Mouse (Mus musculus): ENCODE results near the gene Plp2. TPM values are rescaled to one million over a fixed set of nuclear protein-coding genes. Genes with fewer than 3 reads are reported as not detected.
"Not testable (repeated sequence)": the region's sequence is repeated elsewhere in the genome, so short reads cannot be mapped to it uniquely, and the experiment has no call there.

Plp2 gene
- 10 to 100 TPM; 40.3 to 56.3 TPM for total RNA-seq (2021)
- polyA plus RNA-seq (2012; rRNA removed), result 118 and 159 TPM in 2 replicates
- long read RNA-seq, transcript Plp2-201 (5 exons, 1,157 nt), result major isoform, 25 of 27 reads
- long read RNA-seq, partial matches to known transcripts, result 2 of 27 reads
- long read RNA-seq, other reads (novel, unspliced or antisense), result 0 of 27 reads

DNA sequence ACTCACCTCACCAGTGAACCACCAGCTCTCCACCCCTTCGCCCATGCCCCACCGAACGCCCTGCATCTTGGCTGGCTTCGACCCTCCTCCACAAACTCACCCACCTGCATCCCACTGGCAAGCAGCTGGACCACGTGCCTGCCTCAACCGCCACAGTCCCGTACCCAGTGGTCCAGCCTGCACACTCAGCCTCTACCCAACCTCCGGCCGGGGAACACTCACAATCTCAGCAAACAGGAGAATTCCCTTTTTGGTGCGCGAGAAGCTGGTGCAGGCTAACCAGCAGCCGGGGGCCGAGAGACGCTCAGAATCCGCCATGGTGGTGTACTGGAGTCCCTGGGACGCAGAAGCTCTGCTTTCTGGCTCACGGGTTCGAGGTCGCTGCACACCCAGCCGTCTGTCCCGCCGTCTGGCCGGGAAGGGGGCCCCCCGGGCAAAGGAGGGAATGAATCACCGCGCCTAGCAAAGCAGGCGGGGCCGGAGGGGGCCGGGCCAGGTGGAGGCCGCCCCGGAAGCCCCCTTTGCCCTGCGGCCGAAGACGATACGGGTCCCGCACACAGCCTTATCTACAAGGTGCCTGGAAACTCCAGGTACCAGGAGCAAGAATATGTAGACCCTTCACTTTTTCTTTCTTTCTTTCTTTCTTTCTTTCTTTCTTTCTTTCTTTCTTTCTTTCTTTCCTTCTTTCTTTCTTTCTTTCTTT lies at the start of gene Plp2:
Gene Plp2, minus strand, starts transcription at position 470 of the 703 bp plus-strand sequence.
- TF ChIP-seq EP300 (IDR thresholded peaks at IDR 0.05; ENCODE audit: insufficient read depth, low read depth, low read length) (no peak), POLR2A (IDR thresholded peaks at IDR 0.05; ENCODE audit: insufficient read depth, low read depth, low read length) (peak; percentile 24; the same call in 1 of the 2 replicates), CTCF (IDR thresholded peaks at IDR 0.05) (no peak)
- Histone ChIP-seq H3K27me3 (ENCODE audit: control insufficient read depth, insufficient read depth, low read length) (no peaks in the 10 kb centered on the region), H3K4me3 (peak within 1 kb of the TSS; percentile 59), H3K79me2 (replicated peaks; ENCODE audit: control insufficient read depth, insufficient read depth, low read length) (no peaks in the 10 kb centered on the region), H3K9ac (ENCODE audit: low read depth, low read length) (peak within 1 kb of the TSS; percentile 87), H3K36me3 (ENCODE audit: control insufficient read depth, insufficient read depth, low read length) (peaks cover under 1% of the 10 kb centered on the region), H3K4me1 (ENCODE audit: control insufficient read depth, insufficient read depth, low read length) (peaks cover 3% of the 10 kb centered on the region; the same call in 1 of the 2 replicates), H3K27ac (peak within 1 kb of the TSS; percentile 74)
- WGBS, result 17% methylated on average over 36 of the region's 36 CpGs
- peak; percentile 64 to 67 for DNase-seq
- intact Hi-C loops (cut with DNase I), result no loop called here

DNA sequence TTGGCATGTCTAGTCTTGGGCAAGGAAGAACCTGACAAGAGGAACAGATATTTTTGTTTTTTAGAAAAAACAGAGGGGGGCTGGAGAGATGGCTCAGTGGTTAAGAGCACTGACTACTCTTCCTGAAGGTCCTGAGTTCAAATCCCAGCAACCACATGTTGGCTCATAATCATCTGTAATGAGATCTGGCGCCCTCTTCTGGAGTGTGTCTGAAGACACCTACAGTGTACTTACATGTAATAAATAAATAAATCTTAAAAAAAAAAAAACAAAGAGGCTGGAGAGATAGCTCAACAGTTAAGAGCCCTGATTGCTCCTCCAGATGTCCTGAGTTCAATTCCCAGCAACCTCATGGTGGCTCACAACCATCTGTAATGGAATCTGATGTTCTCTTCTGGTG lies 44.9 kb upstream of the Plp2 start:
- WGBS, result 32% methylated on average over 1 of the region's 1 CpGs
- H3K4me1 ChIP-seq (ENCODE audit: control insufficient read depth, insufficient read depth, low read length); H3K36me3 ChIP-seq (ENCODE audit: control insufficient read depth, insufficient read depth, low read length); H3K27ac ChIP-seq; H3K79me2 ChIP-seq (replicated peaks; ENCODE audit: control insufficient read depth, insufficient read depth, low read length); H3K9ac ChIP-seq (ENCODE audit: low read depth, low read length); H3K4me3 ChIP-seq; DNase-seq; intact Hi-C loops (cut with DNase I); H3K27me3 ChIP-seq (ENCODE audit: control insufficient read depth, insufficient read depth, low read length): not testable (repeated sequence)
- TF ChIP-seq CTCF (IDR thresholded peaks at IDR 0.05), result peak; percentile 40

DNA sequence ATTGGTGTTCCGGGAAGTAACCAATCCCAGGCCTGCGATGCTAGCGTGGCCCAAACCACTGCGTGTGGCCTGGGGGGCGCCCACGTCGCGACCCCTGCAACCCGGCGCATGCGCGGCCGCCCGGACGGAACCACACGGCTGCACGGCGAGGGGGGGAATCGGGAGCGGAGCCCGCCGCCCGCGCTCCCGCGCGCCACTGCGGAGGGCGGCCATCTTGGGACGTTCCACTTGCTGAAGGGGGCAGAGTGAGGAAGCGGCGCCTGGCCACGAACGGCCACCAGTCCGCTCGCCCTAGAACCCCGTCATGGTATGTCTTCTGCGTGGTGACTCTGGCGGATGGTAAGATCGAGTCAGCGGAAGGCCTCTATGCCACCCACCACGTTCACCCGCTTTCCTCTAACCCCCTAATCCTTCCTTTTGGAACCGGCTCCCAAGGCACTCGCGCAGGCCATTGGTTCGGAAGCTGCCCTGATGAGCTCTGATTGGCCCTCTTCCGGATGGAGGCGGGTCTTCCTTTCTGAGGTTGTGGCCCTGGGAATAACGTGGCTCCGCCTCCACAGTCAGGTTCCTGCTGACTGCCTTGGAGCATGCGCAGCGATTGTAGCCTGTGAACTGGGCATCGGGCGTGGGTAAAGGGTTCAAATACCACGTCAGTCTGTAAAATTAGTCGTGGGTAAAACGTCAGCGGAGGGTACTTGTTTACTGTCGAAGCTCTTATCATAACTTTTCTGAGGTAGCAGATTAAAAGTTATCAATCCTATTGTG lies 43.1 kb upstream of the Plp2 start, which contains the start of gene Wdr45:
Gene Wdr45, plus strand, starts transcription at position 199 of the 765 bp plus-strand sequence.
- H3K27ac ChIP-seq, result peak within 1 kb of the TSS; percentile 79
- H3K36me3 ChIP-seq (ENCODE audit: control insufficient read depth, insufficient read depth, low read length); H3K4me1 ChIP-seq (ENCODE audit: control insufficient read depth, insufficient read depth, low read length); intact Hi-C loops (cut with DNase I); H3K79me2 ChIP-seq (replicated peaks; ENCODE audit: control insufficient read depth, insufficient read depth, low read length); H3K27me3 ChIP-seq (ENCODE audit: control insufficient read depth, insufficient read depth, low read length): not testable (repeated sequence)
- TF ChIP-seq POLR2A (IDR thresholded peaks at IDR 0.05; ENCODE audit: insufficient read depth, low read depth, low read length), result peak; percentile 51
- DNase-seq, result peak; percentile 88 to 94
- peak within 1 kb of the TSS; percentile 41 for H3K4me3 ChIP-seq
- 11% methylated on average over 51 of the region's 60 CpGs for WGBS
- H3K9ac ChIP-seq (ENCODE audit: low read depth, low read length), result peak within 1 kb of the TSS; percentile 75

DNA sequence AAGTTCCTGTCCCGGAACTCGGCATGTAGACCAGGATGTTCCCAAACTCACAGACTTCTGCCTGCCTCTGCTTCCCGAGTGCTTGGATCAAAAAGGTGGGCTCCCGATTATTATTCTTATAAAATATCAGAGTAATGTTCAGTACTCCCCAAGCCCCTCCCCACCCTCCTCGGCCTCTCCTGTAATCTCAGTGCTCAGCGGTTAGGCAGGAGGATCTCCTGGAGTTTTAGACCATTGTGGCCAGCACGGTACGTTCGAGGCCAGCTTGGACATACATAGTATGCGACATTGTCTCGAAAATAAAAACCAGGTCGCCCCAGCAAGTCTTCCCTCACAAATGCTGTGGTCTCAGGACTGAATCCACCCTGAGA lies 42.6 kb upstream of the Plp2 start:
- H3K27me3 ChIP-seq (ENCODE audit: control insufficient read depth, insufficient read depth, low read length); H3K79me2 ChIP-seq (replicated peaks; ENCODE audit: control insufficient read depth, insufficient read depth, low read length); H3K36me3 ChIP-seq (ENCODE audit: control insufficient read depth, insufficient read depth, low read length); H3K4me1 ChIP-seq (ENCODE audit: control insufficient read depth, insufficient read depth, low read length); DNase-seq: not testable (repeated sequence)
- Histone ChIP-seq H3K9ac (ENCODE audit: low read depth, low read length) (peak overlapping the region; percentile 59; the same call in 1 of the 2 replicates), H3K27ac (peak overlapping the region; percentile 38; the same call in 1 of the 2 replicates), H3K4me3 (peak overlapping the region; percentile 41)
- intact Hi-C loops (cut with DNase I), result loop anchor here (2.0 kb wide), 1 partner anchor 15 kb away; no protein-coding TSS in a partner anchor
- 20% methylated on average over 6 of the region's 12 CpGs for WGBS

DNA sequence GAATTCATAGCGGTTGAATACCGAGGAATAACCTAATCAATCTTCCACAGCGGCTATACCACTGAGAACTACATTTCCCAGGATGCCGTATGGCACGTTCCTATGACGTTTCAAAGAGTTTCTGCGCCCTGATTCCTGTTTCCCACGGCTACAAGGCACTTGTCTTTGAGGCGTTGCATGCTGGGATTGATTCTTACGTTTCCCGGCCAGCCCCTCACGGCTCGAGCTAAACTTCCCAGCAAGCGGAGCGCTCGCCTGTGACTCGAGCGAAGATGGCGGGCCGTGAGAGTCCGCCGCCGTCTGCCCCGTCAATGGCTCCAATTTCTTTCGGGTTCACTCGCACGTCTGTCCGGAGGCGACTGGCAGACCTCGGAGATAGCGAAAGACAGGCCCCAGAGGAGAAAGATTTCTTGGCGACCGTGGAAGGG lies 25.8 kb upstream of the Plp2 start, which contains the start of gene Gpkow:
Gene Gpkow, plus strand, starts transcription at position 178 of the 428 bp plus-strand sequence.
- Histone ChIP-seq H3K4me1 (ENCODE audit: control insufficient read depth, insufficient read depth, low read length) (peaks cover 2% of the 10 kb centered on the region; the same call in 1 of the 2 replicates), H3K4me3 (peak within 1 kb of the TSS; percentile 61), H3K9ac (ENCODE audit: low read depth, low read length) (peak within 1 kb of the TSS; percentile 83), H3K36me3 (ENCODE audit: control insufficient read depth, insufficient read depth, low read length) (no peaks in the 10 kb centered on the region), H3K27me3 (ENCODE audit: control insufficient read depth, insufficient read depth, low read length) (no peaks in the 10 kb centered on the region), H3K79me2 (replicated peaks; ENCODE audit: control insufficient read depth, insufficient read depth, low read length) (no peaks in the 10 kb centered on the region; the same call in 1 of the 2 replicates), H3K27ac (peak within 1 kb of the TSS; percentile 59)
- 0 out of 2 replicates have a peak, but pooled peaks have one; percentile 22 for TF ChIP-seq EP300 (IDR thresholded peaks at IDR 0.05; ENCODE audit: insufficient read depth, low read depth, low read length)
- TF ChIP-seq CTCF (IDR thresholded peaks at IDR 0.05), result no peak
- peak; percentile 82 for TF ChIP-seq POLR2A (IDR thresholded peaks at IDR 0.05; ENCODE audit: insufficient read depth, low read depth, low read length)
- 11% methylated on average over 33 of the region's 33 CpGs for WGBS
- intact Hi-C loops (cut with DNase I), result loop anchor here (2.0 to 5.0 kb wide), 3 partner anchors 48 to 275 kb away; partner anchors contain the start of genes Cacna1f and Ccdc22
- peak; percentile 83 to 88 for DNase-seq

Measured in heart, adult 2 months (tissue).